Mouse (Mus musculus): ENCODE data around the gene Retreg3. TPM values are rescaled to one million over a fixed set of nuclear protein-coding genes. Genes with fewer than 3 reads are reported as not detected.

Retreg3 gene
- polyA plus RNA-seq, 1 experiment from 2014 or later: 26.7 TPM

- no peaks in the 10 kb centered on the region for H3K9me3 ChIP-seq (replicated peaks)
- ATAC-seq (ENCODE audit: insufficient number of reproducible peaks, low FRiP score, low TSS enrichment, low read depth): no peak
- no peak overlapping the region for H3K4me2 ChIP-seq (replicated peaks)
- peaks cover 37% of the 10 kb centered on the region for H3K36me3 ChIP-seq
- 90% methylated on average over 18 of the region's 18 CpGs for WGBS
- H3K27ac ChIP-seq (replicated peaks): no peak overlapping the region
- 0 out of 2 replicates have a peak overlapping the region, but pooled peaks have one; percentile 80 for H3K9ac ChIP-seq
- H3K4me1 ChIP-seq: peaks cover 47% of the 10 kb centered on the region
- H3K27me3 ChIP-seq: peaks cover 5% of the 10 kb centered on the region; the same call in 1 of the 2 replicates
- no peak overlapping the region for H3K4me3 ChIP-seq (replicated peaks)
Observed at GRCm38 (mm10) chr11:101085617-101086322, 33.9 kb downstream of the Retreg3 start.

DNA sequence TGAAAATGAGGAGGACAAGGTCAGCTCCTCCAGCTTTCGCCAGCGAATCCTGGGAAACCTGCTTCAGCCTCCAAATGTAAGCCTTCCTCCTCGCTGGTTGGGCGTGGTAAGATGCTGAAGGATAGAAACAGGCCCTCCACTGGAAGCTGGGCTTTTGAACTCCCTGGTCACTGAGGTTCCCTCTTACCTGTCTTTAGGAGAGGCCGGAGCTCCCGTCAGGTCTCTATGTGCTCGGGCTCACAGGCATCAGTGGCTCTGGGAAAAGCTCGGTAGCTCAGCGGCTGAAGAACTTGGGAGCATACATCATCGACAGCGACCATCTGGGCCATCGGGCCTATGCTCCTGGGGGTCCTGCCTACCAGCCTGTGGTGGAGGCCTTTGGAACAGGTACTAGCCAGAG is 34.9 kb downstream of the Retreg3 start:
- Histone ChIP-seq H3K27ac (replicated peaks) (no peak overlapping the region), H3K4me3 (replicated peaks) (no peak overlapping the region), H3K27me3 (peaks cover 14% of the 10 kb centered on the region), H3K36me3 (peaks cover 28% of the 10 kb centered on the region), H3K9ac (no peak overlapping the region), H3K4me2 (replicated peaks) (no peak overlapping the region), H3K9me3 (replicated peaks) (no peaks in the 10 kb centered on the region), H3K4me1 (peaks cover 49% of the 10 kb centered on the region)
- 90% methylated on average over 12 of the region's 12 CpGs for WGBS
- ATAC-seq (ENCODE audit: insufficient number of reproducible peaks, low FRiP score, low TSS enrichment, low read depth): no peak

GRCm38 (mm10) chr11:101084246-101084645 is 35.4 kb downstream of the Retreg3 start:
- 0 out of 2 replicates have a peak overlapping the region, but pooled peaks have one; percentile 3 for H3K9ac ChIP-seq
- H3K4me3 ChIP-seq (replicated peaks): no peak overlapping the region
- 73% methylated on average over 14 of the region's 14 CpGs for WGBS
- peaks cover 53% of the 10 kb centered on the region for H3K4me1 ChIP-seq
- no peaks in the 10 kb centered on the region for H3K9me3 ChIP-seq (replicated peaks)
- H3K27me3 ChIP-seq: peaks cover 20% of the 10 kb centered on the region
- H3K36me3 ChIP-seq: peaks cover 22% of the 10 kb centered on the region
- no peak overlapping the region for H3K4me2 ChIP-seq (replicated peaks)
- ATAC-seq (ENCODE audit: insufficient number of reproducible peaks, low FRiP score, low TSS enrichment, low read depth): no peak
- no peak overlapping the region for H3K27ac ChIP-seq (replicated peaks)

- Histone ChIP-seq H3K4me3 (replicated peaks) (peak overlapping the region; percentile 71), H3K9me3 (replicated peaks) (no peaks in the 10 kb centered on the region), H3K27ac (replicated peaks) (peak overlapping the region; percentile 92), H3K36me3 (peaks cover 14% of the 10 kb centered on the region; the same call in 1 of the 2 replicates), H3K4me1 (peaks cover 49% of the 10 kb centered on the region), H3K4me2 (replicated peaks) (peak overlapping the region; percentile 97), H3K9ac (peak overlapping the region; percentile 88), H3K27me3 (peaks cover 30% of the 10 kb centered on the region)
- ATAC-seq (ENCODE audit: insufficient number of reproducible peaks, low FRiP score, low TSS enrichment, low read depth): no peak
- 30% methylated on average over 19 of the region's 19 CpGs for WGBS
Observed at GRCm38 (mm10) chr11:101083083-101083697, 36.5 kb downstream of the Retreg3 start.

- WGBS: under 1% methylated on average over 51 of the region's 51 CpGs
- Histone ChIP-seq H3K27me3 (peaks cover 38% of the 10 kb centered on the region), H3K4me3 (replicated peaks) (peak within 1 kb of the TSS; percentile 71), H3K4me2 (replicated peaks) (peak within 1 kb of the TSS; percentile 97), H3K27ac (replicated peaks) (peak within 1 kb of the TSS; percentile 92), H3K36me3 (peaks cover 14% of the 10 kb centered on the region; the same call in 1 of the 2 replicates), H3K9me3 (replicated peaks) (no peaks in the 10 kb centered on the region), H3K4me1 (peaks cover 42% of the 10 kb centered on the region), H3K9ac (peak within 1 kb of the TSS; percentile 88)
- ATAC-seq (ENCODE audit: insufficient number of reproducible peaks, low FRiP score, low TSS enrichment, low read depth): peak; percentile 91
Observed at GRCm38 (mm10) chr11:101082208-101083082, 37.2 kb downstream of the Retreg3 start, which contains the start of gene Coasy. Coasy (plus strand) TSS chr11:101082565.

DNA sequence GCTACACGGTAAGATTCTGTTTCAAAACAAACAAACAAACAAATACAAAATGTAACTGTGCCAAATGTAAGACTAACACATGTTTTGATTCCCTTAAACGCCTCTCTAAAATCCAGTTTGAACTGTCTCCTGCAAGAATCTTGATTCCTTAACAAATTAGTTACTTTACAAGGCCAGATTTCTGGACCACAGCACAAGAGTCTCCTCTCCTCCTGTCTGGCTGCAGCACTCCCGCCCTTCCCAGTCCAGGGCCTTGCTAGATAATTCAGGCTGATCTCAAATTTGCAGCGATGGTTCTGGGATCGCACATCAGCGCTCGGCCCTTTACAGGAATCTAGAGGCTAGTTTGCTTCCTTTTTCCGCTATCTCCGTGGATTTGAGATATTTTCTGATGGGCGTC is 38.0 kb downstream of the Retreg3 start:
- peaks cover 39% of the 10 kb centered on the region for H3K4me1 ChIP-seq
- ATAC-seq (ENCODE audit: insufficient number of reproducible peaks, low FRiP score, low TSS enrichment, low read depth): no peak
- WGBS: 7% methylated on average over 10 of the region's 10 CpGs
- peak overlapping the region; percentile 90 for H3K27ac ChIP-seq (replicated peaks)
- H3K27me3 ChIP-seq: peaks cover 45% of the 10 kb centered on the region
- peak overlapping the region; percentile 71 for H3K4me3 ChIP-seq (replicated peaks)
- peak overlapping the region; percentile 28 for H3K9ac ChIP-seq
- peaks cover 14% of the 10 kb centered on the region; the same call in 1 of the 2 replicates for H3K36me3 ChIP-seq
- H3K9me3 ChIP-seq (replicated peaks): no peaks in the 10 kb centered on the region
- peak overlapping the region; percentile 97 for H3K4me2 ChIP-seq (replicated peaks)

DNA sequence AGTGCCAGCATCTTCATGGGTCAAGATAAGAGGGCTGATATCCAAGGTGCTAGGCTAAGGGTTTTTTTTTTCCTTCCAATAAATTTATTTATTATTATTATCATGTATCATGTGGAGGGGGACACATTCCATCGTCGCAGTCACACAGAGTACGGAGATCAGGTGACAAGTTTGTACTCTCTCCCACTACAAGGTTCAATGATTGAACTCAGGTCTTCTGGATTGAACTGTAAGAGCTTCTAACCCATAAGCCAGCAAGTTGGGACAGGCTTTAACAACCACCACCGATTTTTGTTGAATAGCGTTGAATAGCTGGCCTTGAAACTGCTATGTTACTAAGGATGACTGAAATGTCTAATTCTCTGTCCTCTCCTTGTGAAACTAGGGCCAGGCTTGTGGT is 39.3 kb downstream of the Retreg3 start:
- ATAC-seq (ENCODE audit: insufficient number of reproducible peaks, low FRiP score, low TSS enrichment, low read depth): no peak
- WGBS: 61% methylated on average over 5 of the region's 5 CpGs
- H3K36me3 ChIP-seq: peaks cover 8% of the 10 kb centered on the region; the same call in 1 of the 2 replicates
- H3K4me3 ChIP-seq (replicated peaks): no peak overlapping the region
- H3K9ac ChIP-seq: no peak overlapping the region
- H3K4me2 ChIP-seq (replicated peaks): no peak overlapping the region
- peaks cover 28% of the 10 kb centered on the region for H3K4me1 ChIP-seq
- peaks cover 50% of the 10 kb centered on the region for H3K27me3 ChIP-seq
- no peak overlapping the region for H3K27ac ChIP-seq (replicated peaks)
- H3K9me3 ChIP-seq (replicated peaks): no peaks in the 10 kb centered on the region

DNA sequence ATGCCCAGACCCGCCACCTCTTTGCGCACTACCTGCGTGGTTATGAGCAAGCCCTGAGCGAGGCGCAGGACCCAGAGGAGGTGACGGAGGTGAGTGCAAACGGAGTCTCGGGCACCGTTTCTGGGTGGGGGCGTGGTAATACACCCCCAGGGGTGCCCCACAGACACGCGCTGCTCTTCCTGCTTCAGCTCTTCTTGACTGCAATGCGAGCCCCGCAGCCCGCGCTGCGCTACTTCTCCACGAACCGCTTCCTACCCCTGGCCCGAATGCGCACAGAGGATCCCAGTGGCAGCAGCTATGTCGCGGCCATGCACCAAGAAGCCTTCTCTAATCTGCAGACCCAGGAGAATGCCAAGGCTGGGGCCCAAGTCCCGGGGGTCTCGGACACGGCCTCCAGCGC is 39.9 kb downstream of the Retreg3 start:
- H3K4me3 ChIP-seq (replicated peaks): peak overlapping the region; percentile 28
- H3K27ac ChIP-seq (replicated peaks): no peak overlapping the region
- WGBS: 4% methylated on average over 27 of the region's 27 CpGs
- peaks cover 4% of the 10 kb centered on the region; the same call in 1 of the 2 replicates for H3K36me3 ChIP-seq
- H3K4me2 ChIP-seq (replicated peaks): peak overlapping the region; percentile 41
- peaks cover 50% of the 10 kb centered on the region for H3K27me3 ChIP-seq
- H3K9ac ChIP-seq: no peak overlapping the region
- no peaks in the 10 kb centered on the region for H3K9me3 ChIP-seq (replicated peaks)
- peaks cover 28% of the 10 kb centered on the region for H3K4me1 ChIP-seq
- no peak for ATAC-seq (ENCODE audit: insufficient number of reproducible peaks, low FRiP score, low TSS enrichment, low read depth)

DNA sequence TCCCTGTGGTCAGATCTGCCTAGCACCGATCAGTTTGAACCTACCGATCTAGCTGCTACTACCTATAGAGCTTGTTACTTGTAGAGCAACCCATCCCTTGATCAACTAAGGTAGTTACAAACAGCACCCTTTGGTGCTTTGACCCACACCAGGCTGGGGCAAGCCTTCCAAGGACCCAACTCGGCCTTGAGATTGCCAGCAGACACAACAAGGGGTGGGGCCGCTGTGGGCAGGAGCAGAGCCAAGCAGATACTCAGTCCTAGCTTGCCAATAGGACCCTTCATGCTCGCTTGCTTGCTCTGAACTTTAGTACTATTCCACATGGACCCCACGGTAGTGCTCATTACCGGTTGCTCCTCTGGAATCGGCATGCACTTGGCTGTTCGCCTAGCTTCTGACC is 41.6 kb downstream of the Retreg3 start, which contains the start of gene Hsd17b1:
TSS of gene Hsd17b1 (plus strand) at position 291 of the 400 bp plus-strand sequence.
- no peak for ATAC-seq (ENCODE audit: insufficient number of reproducible peaks, low FRiP score, low TSS enrichment, low read depth)
- H3K4me3 ChIP-seq (replicated peaks): no peak within 1 kb of the TSS

GRCm38 (mm10) chr11:101071810-101072428 is 47.8 kb downstream of the Retreg3 start:
- no peak overlapping the region for H3K4me3 ChIP-seq (replicated peaks)
- H3K9ac ChIP-seq: no peak overlapping the region
- H3K4me1 ChIP-seq: peaks cover 16% of the 10 kb centered on the region
- no peak for ATAC-seq (ENCODE audit: insufficient number of reproducible peaks, low FRiP score, low TSS enrichment, low read depth)
- WGBS: 69% methylated on average over 14 of the region's 14 CpGs
- no peaks in the 10 kb centered on the region for H3K36me3 ChIP-seq
- no peak overlapping the region for H3K4me2 ChIP-seq (replicated peaks)
- peaks cover 13% of the 10 kb centered on the region for H3K27me3 ChIP-seq
- no peaks in the 10 kb centered on the region for H3K9me3 ChIP-seq (replicated peaks)
- H3K27ac ChIP-seq (replicated peaks): no peak overlapping the region

More for the DNA sequence above, 41.6 kb downstream of the Retreg3 start, which contains the start of gene Hsd17b1:
- Histone ChIP-seq H3K4me2 (replicated peaks) (no peak within 1 kb of the TSS), H3K27me3 (peaks cover 50% of the 10 kb centered on the region), H3K36me3 (no peaks in the 10 kb centered on the region), H3K4me1 (peaks cover 18% of the 10 kb centered on the region), H3K27ac (replicated peaks) (no peak within 1 kb of the TSS), H3K9me3 (replicated peaks) (no peaks in the 10 kb centered on the region), H3K9ac (no peak within 1 kb of the TSS)
- 64% methylated on average over 9 of the region's 9 CpGs for WGBS

Measured in embryonic facial prominence, embryonic 15.5 days (tissue).